Mouse (Mus musculus): ENCODE measurements at regions not wholly inside any gene's neighbourhood (a gene's known extent, or its start where the extent isn't known, plus 50 kb on each side); places are given as distances from the start of the nearest gene placed in this dataset.

GRCm38 (mm10) chr13:114643521-114643920 is 174.5 kb upstream of the Mocs2 start:
- TF ChIP-seq CTCF (IDR thresholded peaks at IDR 0.05; ENCODE audit: low read depth, low read length) (no peak), POLR2A (IDR thresholded peaks at IDR 0.05; ENCODE audit: extremely low read depth, insufficient read depth, low read length) (no peak)

Measured in liver, adult 2 months (tissue).